Mouse (Mus musculus) heart, postnatal 25 days (tissue): ENCODE measurements around the gene Gdf11. TPM values are rescaled to one million over a fixed set of nuclear protein-coding genes. Genes with fewer than 3 reads are reported as not detected.

ENCODE experiments used
- DNase-seq: peaks from one replicate; pipeline ENCODE4 v3.0.0; 2022; ENCODE audit warnings: low spot score
- intact Hi-C: fragments of 180-260 bp; cut with DNase I; formaldehyde crosslinking; loops from one replicate; pipeline ENCODE4 v1.15.1; 2025
- total RNA-seq, 2 experiments: library from RNA; stranded (reverse); gene quantifications; 2 replicates each; pipeline ENCODE4 v1.2.3; 2021

Gene Gdf11
- total RNA-seq, result 1 to 10 TPM; 2.3 to 2.6 TPM

- intact Hi-C loops, result no loop called here
- DNase-seq, result peak; percentile 43
Observed at GRCm38 (mm10) chr10:128891296-128892094, at the start of gene Gdf11. Gene Gdf11 (minus strand): TSS chr10:128891718.

- intact Hi-C loops, result no loop called here
- DNase-seq, result no peak
Observed at GRCm38 (mm10) chr10:128940475-128941061, 49.0 kb upstream of the Gdf11 start.

GRCm38 (mm10) chr10:128938974-128939373 is 47.5 kb upstream of the Gdf11 start:
- intact Hi-C loops, result loop anchor here (2.0 kb wide), 1 partner anchor 16 kb away; the partner anchor contains the start of gene Rdh5
- no peak for DNase-seq

GRCm38 (mm10) chr10:128938457-128938856 is 46.9 kb upstream of the Gdf11 start:
- intact Hi-C loops, result loop anchor here (2.0 kb wide), 1 partner anchor 16 kb away; the partner anchor contains the start of gene Rdh5

GRCm38 (mm10) chr10:128937756-128938390 is 46.4 kb upstream of the Gdf11 start:
- no peak for DNase-seq
- intact Hi-C loops, result loop anchor here (2.0 kb wide), 1 partner anchor 15 kb away; the partner anchor contains the start of gene Rdh5

More at GRCm38 (mm10) chr10:128938457-128938856, 46.9 kb upstream of the Gdf11 start:
- peak; percentile 51 for DNase-seq

- intact Hi-C loops, result no loop called here
- DNase-seq, result peak; percentile 48
Observed at GRCm38 (mm10) chr10:128935826-128936440, 44.4 kb upstream of the Gdf11 start.

GRCm38 (mm10) chr10:128934997-128935787 is 43.7 kb upstream of the Gdf11 start:
- intact Hi-C loops, result loop anchor here (5.0 kb wide), 1 partner anchor 1908 kb away; no protein-coding TSS in a partner anchor
- DNase-seq, result no peak

GRCm38 (mm10) chr10:128933976-128934721 is 42.6 kb upstream of the Gdf11 start:
- DNase-seq, result no peak
- intact Hi-C loops, result loop anchor here (5.0 kb wide), 1 partner anchor 1907 kb away; no protein-coding TSS in a partner anchor

- intact Hi-C loops, result loop anchor here (5.0 kb wide), 1 partner anchor 1906 kb away; no protein-coding TSS in a partner anchor
- no peak for DNase-seq
Observed at GRCm38 (mm10) chr10:128933574-128933973, 42.1 kb upstream of the Gdf11 start, which contains the start of gene Itga7. Gene Itga7 (plus strand): TSS chr10:128933818.

- DNase-seq, result no peak
- intact Hi-C loops, result loop anchor here (5.0 kb wide), 1 partner anchor 1904 kb away; no protein-coding TSS in a partner anchor
Observed at GRCm38 (mm10) chr10:128931441-128931840, 39.9 kb upstream of the Gdf11 start.

- DNase-seq, result no peak
- intact Hi-C loops, result loop anchor here (5.0 kb wide), 1 partner anchor 1903 kb away; no protein-coding TSS in a partner anchor
Observed at GRCm38 (mm10) chr10:128929638-128930378, 38.3 kb upstream of the Gdf11 start.

- no peak for DNase-seq
- intact Hi-C loops, result no loop called here
Observed at GRCm38 (mm10) chr10:128928356-128928755, 36.8 kb upstream of the Gdf11 start.

GRCm38 (mm10) chr10:128923935-128924334 is 32.4 kb upstream of the Gdf11 start, which contains the start of gene Bloc1s1:
Gene Bloc1s1 (minus strand): TSS chr10:128924035.
- DNase-seq, result no peak
- intact Hi-C loops, result loop anchor here (2.0 kb wide), 1 partner anchor 15 kb away; no protein-coding TSS in a partner anchor

GRCm38 (mm10) chr10:128923013-128923691 is 31.6 kb upstream of the Gdf11 start:
- DNase-seq, result peak; percentile 94
- intact Hi-C loops, result loop anchor here (2.0 kb wide), 1 partner anchor 16 kb away; no protein-coding TSS in a partner anchor

- intact Hi-C loops, result loop anchor here (2.0 kb wide), 1 partner anchor 16 kb away; no protein-coding TSS in a partner anchor
- DNase-seq, result no peak
Observed at GRCm38 (mm10) chr10:128922822-128923012, 31.2 kb upstream of the Gdf11 start, which contains the start of gene Rdh5. Gene Rdh5 (minus strand): TSS chr10:128922888.

- no peak for DNase-seq
- intact Hi-C loops, result loop anchor here (2.0 kb wide), 1 partner anchor 17 kb away; no protein-coding TSS in a partner anchor
Observed at GRCm38 (mm10) chr10:128921883-128922821, 30.6 kb upstream of the Gdf11 start.
